In genomic region chr3:17791381-17792320, GRCm38 (mm10) we compare ENCODE assay signal across 14 mouse cellular contexts.
A peak's percentile ranks its signal among the peaks of the same experiment; 100 is the strongest.
DNase-seq lines count a peak whose midpoint lies in the region; ATAC-seq and TF ChIP-seq lines count a peak whose summit lies in the region.
"Had no signal": no experiment of that assay in that cellular context is flagged by ENCODE, and none has a peak within 500 bp of the region (broad histone marks: within the 10 kb centered on the region; RNA-seq: fewer than 3 reads in every experiment).

No protein-coding gene starts in this region.

- no peak for ATAC-seq in limb, embryonic 14.5 days (ENCODE audit: low FRiP score, low read depth)
- ATAC-seq in forebrain, embryonic 16.5 days: no peak
- ATAC-seq in midbrain, embryonic 12.5 days (ENCODE audit: low FRiP score, low read depth): no peak
- ATAC-seq: activated CD4-positive, CD25-positive, alpha-beta regulatory T cell, adult 4 months; lung, postnatal 0 days had no signal

- WGBS in limb, embryonic 14.5 days: 20% methylated on average over 8 of the region's 8 CpGs
- 16% methylated on average over 8 of the region's 8 CpGs for WGBS in limb, embryonic 10.5 days
- 24% methylated on average over 8 of the region's 8 CpGs for WGBS in forebrain, embryonic 16.5 days
- WGBS in midbrain, embryonic 12.5 days: 6% methylated on average over 8 of the region's 8 CpGs
- WGBS in kidney, adult 2 months: 20% methylated on average over 8 of the region's 8 CpGs

- no peak for TF ChIP-seq CTCF in kidney, adult 2 months (conservative IDR thresholded peaks at IDR 0.05; ENCODE audit: insufficient read depth, insufficient read length, low read depth, low read length)

- H3K36me3 ChIP-seq in limb, embryonic 14.5 days (ENCODE audit: control insufficient read depth, insufficient read depth, low read length): no peaks in the 10 kb centered on the region
- no peaks in the 10 kb centered on the region for H3K36me3 ChIP-seq in limb, embryonic 10.5 days
- no peaks in the 10 kb centered on the region for H3K36me3 ChIP-seq in forebrain, embryonic 16.5 days (ENCODE audit: control insufficient read depth, insufficient read depth)
- peaks cover 22% of the 10 kb centered on the region for H3K36me3 ChIP-seq in midbrain, embryonic 12.5 days
- H3K36me3 ChIP-seq in kidney, adult 2 months (ENCODE audit: control insufficient read depth, insufficient read depth, low read length): no peaks in the 10 kb centered on the region

- no peak overlapping the region for H3K4me3 ChIP-seq in limb, embryonic 14.5 days (replicated peaks; ENCODE audit: low read length)
- no peak overlapping the region for H3K4me3 ChIP-seq in limb, embryonic 10.5 days
- peak overlapping the region; percentile 80 for H3K4me3 ChIP-seq in forebrain, embryonic 16.5 days (replicated peaks; ENCODE audit: low read length)
- peak overlapping the region; percentile 81 for H3K4me3 ChIP-seq in midbrain, embryonic 12.5 days
- H3K4me3 ChIP-seq in kidney, adult 2 months (ENCODE audit: insufficient read depth, low read depth, low read length): no peak overlapping the region

- H3K9ac ChIP-seq in limb, embryonic 14.5 days (ENCODE audit: low read depth, low read length, severe bottlenecking): no peak overlapping the region
- H3K9ac ChIP-seq in forebrain, embryonic 16.5 days (replicated peaks; ENCODE audit: low read depth, low read length): peak overlapping the region; percentile 95
- H3K9ac ChIP-seq in midbrain, embryonic 12.5 days (replicated peaks): peak overlapping the region; percentile 98

- H3K4me1 ChIP-seq in limb, embryonic 14.5 days (ENCODE audit: control insufficient read depth, insufficient read depth, low read length): peaks cover 5% of the 10 kb centered on the region
- peaks cover 17% of the 10 kb centered on the region for H3K4me1 ChIP-seq in limb, embryonic 10.5 days
- peaks cover 29% of the 10 kb centered on the region for H3K4me1 ChIP-seq in forebrain, embryonic 16.5 days (replicated peaks; ENCODE audit: control insufficient read depth, insufficient read depth, low read length)
- peaks cover 34% of the 10 kb centered on the region for H3K4me1 ChIP-seq in midbrain, embryonic 12.5 days
- H3K4me1 ChIP-seq in kidney, adult 2 months (ENCODE audit: control insufficient read depth, insufficient read depth, low read length): no peaks in the 10 kb centered on the region; the same call in 1 of the 2 replicates

- H3K27me3 ChIP-seq in limb, embryonic 14.5 days (ENCODE audit: control insufficient read depth, insufficient read depth, low read length): peaks cover 92% of the 10 kb centered on the region
- peaks cover 100% of the 10 kb centered on the region for H3K27me3 ChIP-seq in limb, embryonic 10.5 days (ENCODE audit: low read depth, poor library complexity, severe bottlenecking)
- no peaks in the 10 kb centered on the region for H3K27me3 ChIP-seq in forebrain, embryonic 16.5 days (replicated peaks; ENCODE audit: control insufficient read depth, insufficient read depth, low read length)
- no peaks in the 10 kb centered on the region for H3K27me3 ChIP-seq in midbrain, embryonic 12.5 days
- peaks cover 3% of the 10 kb centered on the region for H3K27me3 ChIP-seq in kidney, adult 2 months (replicated peaks; ENCODE audit: control insufficient read depth, insufficient read depth, low read length)

- no peak overlapping the region for H3K4me2 ChIP-seq in limb, embryonic 14.5 days (replicated peaks; ENCODE audit: low read depth, low read length, severe bottlenecking)
- peak overlapping the region; percentile 99 for H3K4me2 ChIP-seq in forebrain, embryonic 16.5 days (ENCODE audit: low read length)
- H3K4me2 ChIP-seq in midbrain, embryonic 12.5 days (replicated peaks): peak overlapping the region; percentile 88

- H3K9me3 ChIP-seq in limb, embryonic 14.5 days (ENCODE audit: control insufficient read depth, low read length): no peaks in the 10 kb centered on the region
- H3K9me3 ChIP-seq in limb, embryonic 10.5 days (replicated peaks): no peaks in the 10 kb centered on the region
- H3K9me3 ChIP-seq in forebrain, embryonic 16.5 days (ENCODE audit: control insufficient read depth, low read length): no peaks in the 10 kb centered on the region
- H3K9me3 ChIP-seq in midbrain, embryonic 12.5 days: no peaks in the 10 kb centered on the region

- peak; percentile 47 for DNase-seq in limb, embryonic 14.5 days (ENCODE audit: low spot score)
- no peak for DNase-seq in limb, embryonic 10.5 days (ENCODE audit: low spot score)
- DNase-seq in kidney, adult 2 months: no peak
- DNase-seq in right cerebral cortex, postnatal 36 days (ENCODE audit: low spot score in 2 of 2): no peak
- DNase-seq in kidney, adult 11 months: no peak
- no peak for DNase-seq in left cerebral cortex, adult 11 months (ENCODE audit: low spot score)
- DNase-seq: B cell, adult 2 months; heart, postnatal 10 days; kidney, adult 8-10 months; liver had no signal

- H3K27ac ChIP-seq in limb, embryonic 14.5 days (replicated peaks; ENCODE audit: low read depth, low read length): no peak overlapping the region
- H3K27ac ChIP-seq in limb, embryonic 10.5 days: no peak overlapping the region
- peak overlapping the region; percentile 97 for H3K27ac ChIP-seq in forebrain, embryonic 16.5 days (ENCODE audit: low read length)
- H3K27ac ChIP-seq in midbrain, embryonic 12.5 days (replicated peaks): peak overlapping the region; percentile 100
- no peak overlapping the region for H3K27ac ChIP-seq in kidney, adult 2 months (ENCODE audit: insufficient read depth, low read depth, low read length)

- no peak for TF ChIP-seq POLR2A in limb, embryonic 14.5 days (IDR thresholded peaks at IDR 0.05; ENCODE audit: borderline replicate concordance, extremely low read depth, insufficient read depth, insufficient read length)
- TF ChIP-seq POLR2A in kidney, adult 2 months (IDR thresholded peaks at IDR 0.05; ENCODE audit: low read depth, low read length): no peak

Comparison
In these comparisons a context has a peak if more than half of its experiments do, and no peak if none do; other contexts are left out.
1. H3K27ac ChIP-seq: peak in forebrain, embryonic 16.5 days (single experiment) and midbrain, embryonic 12.5 days (single experiment); none in limb, embryonic 14.5 days (single experiment), limb, embryonic 10.5 days (single experiment) and kidney, adult 2 months (single experiment).
2. H3K4me3 ChIP-seq: peak in forebrain, embryonic 16.5 days (single experiment) and midbrain, embryonic 12.5 days (single experiment); none in limb, embryonic 14.5 days (single experiment), limb, embryonic 10.5 days (single experiment) and kidney, adult 2 months (single experiment).